Mouse (Mus musculus): Measurements from ENCODE around the gene Twistnb.

The Twistnb gene

DNA sequence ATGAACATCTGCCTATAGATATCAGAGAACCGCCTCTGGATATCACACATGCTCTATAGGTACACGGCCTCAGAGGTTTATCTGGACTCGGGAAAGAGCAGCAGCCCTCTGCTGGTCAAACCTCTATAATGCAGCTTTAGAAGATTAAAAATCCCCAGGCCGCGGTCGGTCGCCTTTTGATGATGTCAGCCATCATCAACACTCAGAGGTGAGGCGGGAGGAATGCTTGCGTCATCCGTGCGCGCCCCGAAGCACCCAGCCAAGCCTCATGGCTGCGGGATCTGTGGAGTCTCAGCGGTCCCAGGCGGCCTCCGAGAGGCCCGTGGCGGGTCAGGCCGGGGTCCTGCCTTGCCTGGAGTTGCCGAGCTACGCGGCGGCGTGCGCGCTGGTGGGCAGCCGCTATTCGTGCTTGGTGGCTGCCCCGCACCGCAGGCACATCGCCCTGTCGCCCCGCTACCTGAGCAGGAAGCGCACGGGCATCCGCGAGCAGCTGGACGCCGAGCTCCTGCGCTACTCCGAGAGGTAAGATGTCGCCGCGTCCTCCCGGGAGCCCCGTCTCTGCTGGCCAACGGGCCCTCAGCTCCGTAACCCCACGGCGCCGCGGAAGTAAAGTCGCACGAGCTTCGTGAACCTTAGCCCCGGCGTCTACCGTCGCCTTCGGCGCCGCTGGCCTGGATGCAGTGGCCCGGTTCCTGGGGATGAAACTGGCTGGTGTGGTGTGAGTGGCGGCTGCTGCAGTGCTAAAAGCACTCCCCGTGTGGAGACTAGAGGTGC is at the start of gene Twistnb:
Gene Twistnb, plus strand, starts transcription at position 249 of the 774 bp plus-strand sequence.
- under 1% methylated on average over 66 of the region's 66 CpGs for WGBS

DNA sequence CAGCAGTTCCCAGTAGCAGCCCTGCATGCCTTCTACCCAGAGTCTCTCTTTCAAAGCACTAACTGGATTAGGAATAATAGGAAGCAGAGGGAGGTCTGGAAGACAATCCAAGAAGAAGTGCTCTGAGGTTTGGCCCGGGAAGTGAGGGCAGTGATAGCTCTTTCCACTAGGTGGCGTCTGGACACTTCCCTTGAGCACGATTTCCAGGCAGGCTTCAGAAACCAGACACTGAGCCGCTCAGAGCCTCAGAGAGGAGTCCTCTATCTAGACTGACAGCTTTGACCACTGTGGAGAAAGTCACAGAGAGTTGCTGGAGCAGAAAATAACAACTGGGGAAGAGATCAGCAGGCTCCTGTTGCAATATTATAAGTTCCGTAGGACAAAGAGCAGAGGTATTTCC is 40.6 kb upstream of the Twistnb start:
- 8% methylated on average over 5 of the region's 5 CpGs for WGBS

DNA sequence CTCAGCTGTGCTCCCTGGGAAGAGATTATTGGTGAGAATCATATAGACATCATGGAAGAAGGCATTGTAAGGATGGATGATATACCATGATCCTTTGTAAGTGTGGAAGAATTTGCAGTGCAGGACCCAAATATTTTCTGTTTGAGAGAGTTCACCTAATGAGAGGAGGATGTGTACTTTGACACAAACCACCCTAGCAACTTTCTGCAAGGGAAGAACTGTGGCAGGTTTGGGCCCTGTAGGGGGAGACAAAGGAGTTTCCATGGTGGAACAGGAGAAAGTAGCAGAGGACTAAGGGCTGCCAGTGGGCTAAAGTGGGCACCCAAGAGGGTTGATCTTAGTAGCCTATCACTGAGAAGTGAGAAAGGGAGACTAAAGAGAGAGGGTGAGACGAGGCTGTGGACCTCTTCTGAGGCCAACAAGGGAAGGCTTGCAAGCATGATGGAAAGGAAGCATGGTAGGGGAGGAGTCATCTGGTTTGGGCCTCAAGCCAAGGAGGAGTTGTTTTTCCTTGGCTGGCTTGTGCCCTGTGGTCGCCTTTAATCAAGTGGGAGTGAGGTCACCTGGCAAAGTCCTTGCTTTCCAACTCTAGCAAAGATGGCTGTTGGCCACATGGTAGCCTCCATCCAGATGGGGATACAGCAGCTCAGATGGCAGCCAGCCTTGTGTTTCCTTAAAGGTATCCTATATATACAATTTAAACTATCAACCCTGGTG is 38.4 kb upstream of the Twistnb start:
- WGBS, result 59% methylated on average over 2 of the region's 2 CpGs

DNA sequence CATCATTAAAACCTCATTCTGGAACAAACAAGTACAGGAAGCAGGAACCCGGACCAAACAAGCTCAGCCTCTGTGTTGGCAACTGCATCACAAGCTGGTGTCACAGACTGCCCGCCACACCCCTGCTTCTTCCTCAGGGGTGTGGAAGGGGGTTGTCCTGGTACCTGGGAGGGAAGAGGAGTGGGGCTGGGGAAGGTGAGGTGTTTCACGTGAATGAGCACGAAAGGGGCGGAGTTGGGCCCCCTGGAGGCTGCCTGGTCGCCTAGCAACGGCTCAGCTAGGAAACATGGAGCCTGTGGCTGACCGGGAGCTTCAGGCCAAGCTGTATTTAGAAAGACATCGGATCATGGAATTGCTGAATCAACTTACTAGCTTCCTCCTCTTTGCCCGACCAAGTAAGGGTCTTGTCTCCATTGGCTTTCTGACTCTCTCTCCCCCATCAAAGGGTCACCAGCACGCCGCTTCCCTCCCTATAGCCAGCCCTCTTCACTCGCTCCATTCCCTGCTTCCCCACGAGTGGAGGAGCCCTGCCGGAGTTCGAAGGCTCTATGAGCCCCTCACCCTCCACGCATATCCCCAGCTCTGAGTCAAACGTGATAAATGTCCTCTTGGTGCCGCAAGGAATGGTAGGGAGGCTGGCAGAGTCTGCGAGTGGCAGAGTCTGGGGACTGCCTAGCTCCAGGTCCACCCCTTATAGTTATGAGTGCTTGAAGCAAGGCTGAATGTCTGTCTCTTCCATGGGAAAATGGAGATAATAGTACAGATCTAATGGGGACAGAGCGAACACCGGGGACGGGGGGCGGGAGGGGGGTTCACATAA is 34.4 kb upstream of the Twistnb start, which contains the start of gene Efcab10:
Gene Efcab10, plus strand, starts transcription at position 51 of the 820 bp plus-strand sequence.
- 10% methylated on average over 24 of the region's 24 CpGs for WGBS

DNA sequence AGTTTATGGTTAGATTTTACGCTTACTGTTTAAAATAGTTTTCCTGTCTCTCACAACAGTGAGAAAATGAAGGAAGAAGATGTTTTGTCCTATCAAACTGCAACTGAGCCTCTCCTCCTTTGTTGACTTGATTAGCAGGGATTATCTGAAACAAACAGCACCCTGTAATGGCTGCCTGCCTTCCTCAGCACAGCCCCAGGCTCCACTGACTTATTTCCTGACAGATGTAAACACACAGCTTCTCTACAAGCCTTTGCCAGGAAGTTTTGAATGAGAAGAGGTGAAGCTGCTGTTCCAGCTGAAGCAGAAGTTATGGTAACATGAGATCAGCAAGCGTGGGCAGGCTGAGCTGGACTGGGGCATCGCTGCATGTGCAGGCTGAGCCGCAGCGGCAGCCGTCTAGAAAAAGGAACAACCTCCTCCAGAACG is 26.2 kb upstream of the Twistnb start:
- 33% methylated on average over 7 of the region's 7 CpGs for WGBS

DNA sequence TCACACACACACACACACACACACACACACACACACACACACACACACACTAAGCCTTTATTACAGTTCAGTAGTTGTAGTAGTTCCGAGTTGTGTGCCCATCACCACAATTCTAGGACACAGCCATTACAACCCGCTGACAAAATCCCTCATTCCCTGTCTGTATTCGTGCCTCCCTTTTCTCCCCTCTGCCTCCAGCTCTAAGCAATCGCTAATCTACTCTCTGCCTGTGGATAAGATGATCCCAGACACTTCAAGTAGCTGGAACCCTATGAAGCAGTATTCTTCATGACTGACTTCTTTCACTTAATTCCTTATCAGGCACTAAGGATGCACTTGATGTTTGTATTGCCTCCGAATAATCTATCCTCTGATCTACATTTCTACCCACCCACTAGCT is 24.4 kb upstream of the Twistnb start:
- 57% methylated on average over 5 of the region's 5 CpGs for whole genome bisulfite sequencing

DNA sequence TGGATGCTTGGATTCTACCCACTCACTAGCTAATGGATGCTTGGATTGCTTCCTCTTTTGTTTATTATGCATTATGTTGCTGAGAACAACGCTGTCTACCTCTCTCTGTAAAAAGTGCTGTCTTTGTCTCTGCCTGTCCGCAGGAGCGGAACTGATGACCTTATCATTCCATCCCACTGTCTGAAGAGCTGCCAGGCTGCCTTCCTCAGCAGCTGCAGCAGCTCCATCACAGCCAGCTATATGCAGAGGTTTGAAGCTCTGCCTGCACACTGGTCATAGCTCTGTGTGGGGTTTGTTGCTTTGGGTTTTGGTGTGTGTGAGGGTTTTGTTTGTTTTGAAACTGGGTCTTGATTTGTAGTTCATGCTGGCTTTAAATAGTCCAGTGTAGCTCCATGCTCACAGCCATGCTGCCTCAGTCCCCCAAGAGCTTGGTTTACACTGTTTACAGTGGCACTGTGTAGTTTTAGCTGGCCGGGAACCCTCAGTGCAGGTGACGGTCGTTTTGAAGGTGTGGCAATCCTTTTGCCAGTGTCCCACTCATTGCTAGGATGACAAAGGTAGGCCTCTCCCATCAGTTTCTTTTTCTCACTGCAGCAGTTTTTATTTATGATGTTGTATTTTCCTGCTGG is 23.9 kb upstream of the Twistnb start:
- WGBS, result 47% methylated on average over 6 of the region's 6 CpGs

DNA sequence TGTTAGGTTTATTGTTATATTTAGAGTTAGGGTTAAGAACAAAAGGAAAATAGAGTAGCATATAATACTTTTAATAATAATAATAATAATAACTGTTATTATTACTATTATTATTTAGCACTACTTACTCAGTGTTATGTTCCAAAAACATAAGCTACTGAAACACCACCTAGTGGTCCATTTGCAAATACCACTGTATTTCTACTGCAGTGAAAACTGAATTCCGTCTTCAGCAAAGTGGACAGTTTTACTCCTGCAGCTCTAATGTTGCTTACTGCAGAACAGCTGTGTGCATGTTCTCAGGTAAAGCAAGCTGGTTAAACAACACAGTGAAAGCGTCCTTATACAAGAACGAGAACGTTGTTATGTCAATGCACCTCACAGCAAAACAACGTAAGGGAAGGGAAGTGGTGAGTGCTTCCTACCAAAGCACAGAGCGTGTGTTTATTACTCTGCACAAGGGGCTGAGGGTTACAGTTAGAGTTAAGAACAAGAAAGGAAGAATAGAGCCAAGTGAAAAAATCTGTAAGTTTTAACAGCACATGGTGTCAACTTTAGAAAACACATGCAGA is 17.8 kb upstream of the Twistnb start:
- WGBS, result 51% methylated on average over 6 of the region's 6 CpGs

DNA sequence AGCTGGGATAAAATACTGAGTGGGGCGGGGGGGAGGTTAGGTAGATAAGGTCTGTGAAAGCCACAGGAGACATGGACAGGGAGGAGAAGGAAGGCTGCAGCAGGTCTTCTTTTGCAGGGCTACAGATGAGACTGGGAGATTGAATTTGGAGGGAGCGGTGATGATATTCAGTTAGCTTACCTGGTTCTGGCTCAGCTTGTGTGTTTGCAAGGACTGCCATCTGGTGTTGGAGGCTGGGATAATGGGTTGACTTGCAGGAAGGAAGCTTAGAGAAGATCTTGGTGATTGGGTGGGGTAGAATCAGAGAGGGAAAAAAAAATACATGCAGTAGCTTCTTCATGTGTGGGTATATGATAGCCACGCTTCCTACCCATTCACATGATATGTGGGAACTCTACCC is 5.1 kb upstream of the Twistnb start:
- WGBS, result 30% methylated on average over 3 of the region's 3 CpGs

DNA sequence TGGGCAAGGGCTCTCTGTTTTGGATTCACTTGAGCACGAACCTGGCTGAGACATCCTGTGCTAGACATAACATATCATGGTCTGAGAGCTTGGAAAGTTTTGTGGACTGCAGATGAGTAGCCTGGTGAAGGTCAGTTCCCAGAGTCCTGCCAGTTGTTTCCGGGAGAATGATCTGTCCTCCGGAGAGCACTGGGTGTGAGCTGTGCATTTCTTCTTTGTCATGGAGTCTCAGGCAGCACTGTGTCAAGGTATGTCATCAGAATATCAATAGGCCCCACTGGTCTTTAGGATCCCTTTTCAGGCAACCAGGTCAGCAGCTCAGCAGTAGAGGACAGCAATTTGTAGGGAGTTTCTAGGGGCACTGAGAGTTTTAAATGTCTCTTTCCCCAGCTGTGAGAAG is 2.1 kb upstream of the Twistnb start:
- 41% methylated on average over 3 of the region's 3 CpGs for WGBS

DNA sequence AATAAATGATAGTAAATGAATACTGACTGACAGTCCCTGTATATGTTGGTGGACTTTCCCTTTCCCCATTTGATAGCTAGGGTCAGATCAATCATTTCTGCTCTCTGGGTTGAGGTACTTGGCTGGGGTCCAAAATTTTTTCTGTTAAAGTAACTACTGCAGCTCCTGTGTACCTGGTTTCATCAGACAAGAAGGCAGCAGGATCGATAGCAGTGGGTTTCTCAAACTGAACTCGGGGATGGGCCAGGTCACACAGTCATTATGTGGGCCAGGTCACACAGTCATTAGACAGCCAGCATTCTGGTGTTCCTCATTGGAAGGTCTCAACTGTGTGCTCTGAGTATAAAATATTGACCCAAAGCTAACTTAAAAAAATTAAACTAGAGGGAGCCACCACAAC is 1.7 kb upstream of the Twistnb start:
- WGBS, result 85% methylated on average over 2 of the region's 2 CpGs

DNA sequence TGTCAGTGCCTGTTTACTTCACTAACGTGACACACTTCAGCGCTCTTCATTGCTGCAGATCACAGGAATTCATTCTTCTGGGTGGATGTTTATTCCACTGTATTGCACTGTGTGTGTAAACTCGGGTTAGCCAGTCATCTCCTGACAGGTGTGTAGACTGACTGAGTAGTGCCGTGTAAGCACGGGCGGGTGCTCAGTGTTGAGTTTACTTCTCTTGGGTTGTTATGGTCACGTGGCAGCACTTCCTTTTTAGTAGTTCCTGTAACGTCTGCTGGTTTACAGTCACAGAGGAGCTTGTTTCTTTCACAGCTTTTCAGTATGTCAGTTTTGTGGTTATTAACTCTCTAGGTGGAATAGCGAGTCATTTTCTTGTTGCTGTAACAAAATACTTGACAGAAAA is 4.4 kb downstream of the Twistnb start:
- 67% methylated on average over 9 of the region's 9 CpGs for WGBS

DNA sequence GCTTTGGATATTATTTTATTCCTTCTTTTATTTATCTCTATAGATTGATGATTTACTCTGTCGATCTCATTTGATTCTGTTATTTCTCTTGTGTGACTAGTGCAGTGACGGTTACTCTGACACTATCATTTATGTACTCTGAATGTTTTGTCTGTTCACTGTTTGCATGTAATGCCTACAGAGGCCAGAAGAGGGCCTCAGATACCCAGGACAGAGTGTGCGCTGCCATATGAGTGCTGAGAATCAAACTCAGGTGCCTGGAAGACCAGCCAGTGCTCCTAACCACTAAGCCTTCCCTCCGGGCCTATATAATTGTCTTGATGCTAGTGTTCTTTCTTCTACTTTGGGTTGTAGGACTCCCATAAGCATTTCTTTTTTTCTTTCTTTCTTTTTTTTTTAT is 5.3 kb downstream of the Twistnb start:
- WGBS, result 98% methylated on average over 4 of the region's 4 CpGs

DNA sequence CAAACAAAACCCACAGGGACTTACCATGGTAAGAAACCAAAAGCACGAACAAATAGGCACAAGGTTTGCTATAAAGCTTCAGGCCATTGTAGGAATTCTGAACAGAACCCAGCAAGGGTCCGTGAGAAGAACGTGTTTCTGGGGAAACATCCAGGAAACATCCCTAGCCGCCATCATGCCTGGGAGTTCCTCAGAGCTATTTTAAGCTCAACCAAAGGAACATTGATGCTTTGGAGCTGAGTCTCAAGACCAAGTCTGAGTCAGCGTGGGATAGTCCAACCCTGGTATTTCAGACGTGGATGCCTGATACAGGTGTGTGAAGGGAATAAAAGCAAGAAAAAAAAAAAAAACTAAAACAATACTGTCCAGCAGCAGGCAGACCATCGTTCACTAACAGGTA is 26.0 kb downstream of the Twistnb start:
- 49% methylated on average over 7 of the region's 7 CpGs for WGBS

DNA sequence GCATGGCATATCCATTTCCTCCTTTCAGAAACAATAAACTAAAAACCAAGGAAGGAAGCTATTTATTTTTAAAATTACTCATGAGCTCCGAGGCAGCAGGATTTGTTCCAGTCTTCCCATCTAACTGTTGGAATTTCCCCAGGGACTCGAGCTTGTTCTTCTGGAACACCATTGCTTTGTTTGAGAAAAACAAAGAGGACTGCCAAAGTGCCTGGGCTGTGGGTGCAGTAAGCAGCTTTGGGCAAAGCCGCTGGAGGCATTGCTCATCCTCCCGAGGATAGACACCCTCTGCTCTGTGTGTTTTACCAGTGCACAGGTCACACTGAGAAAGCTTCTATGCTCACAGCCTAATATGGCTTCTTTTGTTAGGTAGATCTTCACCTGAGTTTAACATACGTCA is 26.8 kb downstream of the Twistnb start:
- 29% methylated on average over 5 of the region's 5 CpGs for WGBS

DNA sequence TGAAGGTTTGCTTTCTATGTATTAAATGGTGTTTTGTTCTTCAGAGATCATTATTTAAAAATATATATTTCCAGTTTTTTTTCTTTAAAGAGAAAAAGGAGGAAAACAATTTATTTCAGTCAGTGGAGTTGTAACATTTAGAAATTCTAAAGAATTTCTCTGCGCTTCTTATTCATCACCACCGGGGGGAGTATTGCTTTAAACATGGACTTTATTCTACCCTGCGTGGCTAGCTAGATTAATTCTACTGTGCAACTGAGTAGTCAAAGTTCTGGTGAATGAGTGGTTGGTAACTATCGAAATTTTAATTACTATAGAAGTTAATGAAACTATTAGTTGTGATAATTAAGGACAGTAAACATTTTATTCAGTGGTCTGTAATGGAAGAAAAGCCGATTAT is 51.5 kb downstream of the Twistnb start:
- 20% methylated on average over 5 of the region's 5 CpGs for WGBS

DNA sequence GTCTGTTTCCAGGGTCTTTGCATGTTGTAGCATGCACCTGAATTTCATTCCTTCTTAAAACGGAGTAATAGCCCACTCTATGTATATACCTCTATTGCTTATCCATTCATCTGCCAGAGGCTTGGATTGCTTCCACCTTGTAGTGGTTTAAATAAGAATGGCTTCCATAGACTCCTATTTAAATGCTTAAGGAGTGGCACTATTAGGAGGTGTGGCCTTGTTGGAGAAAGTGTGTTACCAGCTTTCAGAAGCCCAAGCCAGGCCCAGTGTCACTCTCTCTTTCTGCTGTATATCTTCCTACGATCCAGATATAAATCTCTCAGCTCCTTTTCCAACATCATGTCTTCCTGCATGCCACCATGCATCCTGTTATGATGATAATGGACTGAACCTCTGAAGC is 53.5 kb downstream of the Twistnb start:
- WGBS, result 84% methylated on average over 2 of the region's 2 CpGs

Measured in cerebral cortex, adult 2 months (tissue).